Mouse (Mus musculus): ENCODE data around the gene Lage3. TPM values are rescaled to one million over a fixed set of nuclear protein-coding genes. Genes with fewer than 3 reads are reported as not detected.

The Lage3 gene
- 16.9 TPM for polyA plus RNA-seq (2017; shearing (Covaris generic))

DNA sequence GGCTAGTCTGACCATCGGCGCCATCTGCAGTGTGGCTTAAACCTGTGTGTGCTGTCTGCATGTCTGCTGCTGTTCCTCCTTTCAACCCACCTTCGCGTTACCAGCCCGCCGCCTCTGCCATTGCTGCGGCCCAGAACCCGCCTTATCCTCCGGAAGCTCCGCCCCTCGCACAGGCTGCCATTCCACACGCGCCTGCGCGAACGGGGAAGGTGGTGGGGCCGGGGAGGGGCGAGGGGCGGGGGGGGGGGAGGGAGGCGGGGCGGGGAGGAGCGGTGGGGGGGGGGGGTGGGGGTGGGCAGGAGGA is at the start of gene Lage3:
Gene Lage3, minus strand, starts transcription at position 152 of the 304 bp plus-strand sequence.

DNA sequence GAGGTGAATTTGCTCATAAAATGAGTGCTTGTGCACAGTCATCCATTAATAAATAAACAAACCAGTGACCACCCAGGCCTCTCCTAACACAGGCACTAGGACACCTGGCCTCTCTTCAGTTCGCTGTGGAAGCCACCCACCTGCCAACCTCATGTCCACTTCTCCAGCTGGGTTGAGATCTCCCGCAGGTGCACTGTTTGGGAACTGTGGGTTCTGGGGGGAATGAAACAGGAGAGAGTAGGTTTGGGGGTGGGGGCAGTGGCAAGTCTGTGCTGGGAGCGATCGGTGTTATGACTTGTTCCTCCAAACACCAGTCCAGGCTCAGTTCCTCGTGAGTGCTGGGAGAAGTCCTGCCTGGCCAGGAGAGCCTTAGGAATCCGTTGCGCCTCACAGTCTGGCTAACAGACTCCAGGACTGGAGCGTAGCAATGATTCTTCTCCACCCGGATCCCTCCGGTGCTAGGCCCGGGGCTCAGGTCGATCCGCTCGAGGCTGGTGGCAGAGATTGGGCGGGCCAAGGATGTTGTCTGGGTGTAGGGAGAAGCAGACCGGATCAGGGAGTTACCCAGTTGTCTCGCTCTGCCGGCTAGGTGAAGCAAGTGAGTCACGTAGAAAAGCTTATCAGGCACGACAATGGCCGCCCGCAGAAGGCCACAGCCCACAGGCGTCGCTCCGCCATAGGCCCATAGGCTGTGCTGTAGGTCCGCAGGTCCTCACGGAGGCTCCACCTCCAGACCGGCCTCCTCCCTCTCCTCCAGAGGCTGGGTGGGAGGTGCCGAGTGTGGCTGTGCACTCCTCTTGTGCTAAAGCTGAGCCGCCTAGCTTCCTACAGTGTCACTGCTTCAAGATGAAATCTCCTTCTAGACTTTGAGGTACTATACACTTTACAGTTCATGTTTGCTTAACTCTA is 39.4 kb upstream of the Lage3 start, which contains the start of the genes Fam3a and Ikbkg:
Gene Fam3a, minus strand, starts transcription at position 738 of the 909 bp plus-strand sequence.
Gene Ikbkg, plus strand, starts transcription at position 756 of the 909 bp plus-strand sequence.

DNA sequence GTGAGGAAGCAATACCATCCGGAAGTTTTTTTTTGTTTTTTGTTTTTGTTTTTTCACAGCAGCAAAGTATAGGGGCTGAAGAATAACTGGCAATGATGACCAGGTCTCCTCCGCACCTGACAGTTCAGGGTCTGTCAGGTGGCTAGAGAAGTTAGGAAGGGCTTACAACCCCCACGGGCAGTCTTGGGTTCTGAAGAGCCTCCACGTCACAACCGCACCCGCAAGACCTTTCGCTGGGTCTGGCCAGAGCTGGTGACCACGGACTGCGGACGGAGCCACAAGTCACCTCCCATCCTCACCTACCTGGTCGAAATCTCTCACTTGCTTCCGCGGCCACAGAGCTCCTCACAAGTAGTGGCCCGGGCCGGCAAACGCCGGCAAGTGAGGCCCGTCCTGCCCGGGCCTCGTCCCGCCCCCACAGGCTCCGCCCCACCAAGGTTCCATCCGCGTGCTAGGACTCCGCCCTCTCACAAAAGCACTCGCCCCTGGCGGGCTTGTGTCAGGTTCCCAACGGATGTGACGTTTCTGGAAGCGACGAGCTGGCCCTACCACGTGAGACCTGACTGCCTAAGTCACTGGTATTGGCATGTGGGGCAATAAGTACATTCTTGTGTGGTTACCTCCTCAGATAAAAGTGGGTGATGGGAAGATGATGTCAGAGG is 19.6 kb upstream of the Lage3 start, which contains the start of the genes Ubl4a and Slc10a3:
Gene Ubl4a, minus strand, starts transcription at position 331 of the 662 bp plus-strand sequence.
Gene Slc10a3, minus strand, starts transcription at position 462 of the 662 bp plus-strand sequence.

DNA sequence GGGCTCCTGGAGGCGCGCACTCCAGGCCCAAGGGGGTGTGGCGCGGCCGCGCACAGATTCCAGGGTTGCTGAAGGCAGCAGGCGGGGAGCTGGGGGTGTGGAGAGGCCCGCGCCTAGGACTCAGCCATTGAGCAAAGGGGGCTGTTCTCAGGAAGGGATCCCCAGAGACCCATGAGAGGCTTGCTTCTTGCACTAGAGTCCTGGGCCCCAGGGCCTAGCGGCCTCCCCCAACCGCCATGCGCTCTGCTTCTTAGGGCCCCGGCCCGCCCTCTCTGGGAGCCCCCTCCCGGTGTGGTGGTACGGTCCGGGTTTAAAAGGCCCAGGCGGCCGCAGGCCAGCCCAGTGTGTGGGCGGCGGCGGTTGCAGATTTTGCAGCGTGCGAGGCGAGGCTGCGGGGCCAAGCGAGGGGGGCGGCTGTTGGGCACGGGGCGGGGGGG is 24.7 kb downstream of the Lage3 start, which contains the start of gene Plxna3:
Gene Plxna3, plus strand, starts transcription at position 342 of the 437 bp plus-strand sequence.

DNA sequence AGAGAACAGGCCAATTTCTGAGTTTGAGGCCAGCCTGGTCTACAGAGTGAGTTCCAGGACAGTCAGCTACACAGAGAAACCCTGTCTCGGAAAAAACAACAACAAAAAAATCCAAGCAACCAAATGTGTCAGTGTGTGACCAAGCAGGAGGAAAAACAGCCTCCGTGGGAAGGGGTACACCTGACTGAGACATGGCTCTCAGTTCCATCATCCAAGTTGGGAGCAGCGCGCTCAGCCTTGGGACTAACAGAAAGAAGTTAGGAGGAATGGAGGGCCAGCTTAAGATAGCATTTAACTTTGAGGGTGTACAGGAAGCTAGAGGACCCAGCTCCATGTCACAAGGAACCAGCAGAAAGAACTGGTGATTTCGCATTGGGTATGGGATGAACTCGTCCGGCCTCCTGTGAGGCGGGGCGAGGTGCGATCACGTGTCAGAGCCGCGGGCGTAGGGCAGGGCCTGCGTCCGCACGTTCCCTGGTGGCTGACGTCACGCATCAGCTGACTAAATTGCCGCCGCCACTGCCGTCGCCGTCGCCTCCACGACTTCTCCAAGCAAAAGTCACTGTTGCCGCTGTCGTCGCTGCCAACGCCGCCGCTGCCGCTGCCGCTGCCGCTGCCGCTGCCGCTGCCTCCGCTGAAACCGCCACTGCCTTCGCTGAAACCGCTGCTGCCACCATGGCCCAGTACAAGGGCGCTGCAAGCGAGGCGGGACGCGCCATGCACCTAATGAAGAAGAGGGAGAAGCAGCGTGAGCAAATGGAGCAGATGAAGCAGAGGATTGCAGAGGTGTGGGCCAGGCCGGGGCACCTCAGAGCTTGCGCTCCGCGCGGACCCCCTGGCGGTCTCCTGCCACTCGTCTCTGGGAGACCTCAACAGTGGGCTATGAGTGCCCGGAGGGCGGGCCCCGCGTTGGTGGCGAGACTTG is 40.6 kb downstream of the Lage3 start, which contains the start of gene Fam50a:
Gene Fam50a, plus strand, starts transcription at position 494 of the 925 bp plus-strand sequence.

DNA sequence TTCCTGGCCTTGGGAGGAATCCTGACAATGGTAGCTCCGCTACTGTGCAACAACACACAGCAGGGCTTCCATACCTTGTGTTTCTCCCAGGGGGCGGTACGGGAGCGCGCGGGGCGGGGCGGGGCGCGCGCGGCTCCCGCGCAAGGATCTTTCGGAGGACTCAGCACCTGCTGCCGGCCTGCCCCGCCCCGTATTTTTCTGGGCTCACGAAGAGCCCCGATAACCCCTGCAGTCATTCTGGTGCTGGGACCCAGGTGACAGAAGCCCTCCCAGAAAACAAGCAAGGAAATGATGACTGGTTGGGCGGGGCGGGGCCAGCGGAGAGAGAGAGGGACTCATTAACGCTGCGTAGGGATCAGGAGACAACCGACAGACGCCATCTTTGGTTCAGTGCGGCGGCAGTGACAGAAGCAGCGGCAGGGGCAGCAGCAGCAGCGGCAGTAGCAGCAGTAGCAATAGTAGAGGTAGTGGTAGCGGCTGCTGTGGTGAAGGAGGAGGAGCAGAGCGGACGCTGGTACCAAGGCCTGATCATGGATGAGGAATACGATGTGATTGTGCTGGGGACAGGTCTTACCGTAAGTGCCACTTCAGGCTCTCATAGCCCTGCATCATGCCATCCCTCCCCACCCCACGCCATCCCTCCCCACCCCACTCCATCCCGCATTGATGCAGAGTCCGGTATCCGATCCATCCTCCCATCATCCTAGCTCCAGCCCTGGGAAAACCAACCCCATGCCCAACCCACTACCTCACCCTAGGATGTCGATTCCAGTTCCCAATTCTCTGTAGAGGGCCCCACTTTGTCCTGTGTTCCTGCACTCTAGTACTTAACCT is 48.3 kb downstream of the Lage3 start, which contains the start of gene Gdi1:
Gene Gdi1, plus strand, starts transcription at position 132 of the 834 bp plus-strand sequence.

Other genes starting within 250 kb of the Lage3 start
- not detected for gene Opn1mw, start 226.2 kb downstream of the Lage3 start, polyA plus RNA-seq (2017; shearing (Covaris generic))
- 51.2 TPM for gene Mecp2, start 218.3 kb downstream of the Lage3 start, polyA plus RNA-seq (2017; shearing (Covaris generic))
- not detected for gene Tex28, start 185.8 kb downstream of the Lage3 start, polyA plus RNA-seq (2017; shearing (Covaris generic))
- gene Tktl1, start 176.4 kb downstream of the Lage3 start, polyA plus RNA-seq (2017; shearing (Covaris generic)), result 0.25 TPM
- 366 TPM for gene Flna, start 103.8 kb downstream of the Lage3 start, polyA plus RNA-seq (2017; shearing (Covaris generic))
- 154 TPM for gene Emd, start 98.9 kb downstream of the Lage3 start, polyA plus RNA-seq (2017; shearing (Covaris generic))
- 119 TPM for gene Rpl10, start 82.8 kb downstream of the Lage3 start, polyA plus RNA-seq (2017; shearing (Covaris generic))
- gene Taz, start 71.7 kb downstream of the Lage3 start, polyA plus RNA-seq (2017; shearing (Covaris generic)), result 104 TPM
- 18.4 TPM for gene Dnase1l1, start 71.3 kb downstream of the Lage3 start, polyA plus RNA-seq (2017; shearing (Covaris generic))
- gene Atp6ap1, start 56.5 kb downstream of the Lage3 start, polyA plus RNA-seq (2017; shearing (Covaris generic)), result 164 TPM
- gene Gdi1, start 48.6 kb downstream of the Lage3 start, polyA plus RNA-seq (2017; shearing (Covaris generic)), result 216 TPM
- 57.9 TPM for gene Fam50a, start 40.6 kb downstream of the Lage3 start, polyA plus RNA-seq (2017; shearing (Covaris generic))
- gene Plxna3, start 24.6 kb downstream of the Lage3 start, polyA plus RNA-seq (2017; shearing (Covaris generic)), result 3.4 TPM
- gene Ubl4a, start 19.6 kb upstream of the Lage3 start, polyA plus RNA-seq (2017; shearing (Covaris generic)), result 32.9 TPM
- 28.0 TPM for gene Slc10a3, start 19.7 kb upstream of the Lage3 start, polyA plus RNA-seq (2017; shearing (Covaris generic))
- 14.2 TPM for gene Fam3a, start 39.7 kb upstream of the Lage3 start, polyA plus RNA-seq (2017; shearing (Covaris generic))
- gene Ikbkg, start 39.7 kb upstream of the Lage3 start, polyA plus RNA-seq (2017; shearing (Covaris generic)), result 39.7 TPM
- 44.5 TPM for gene G6pdx, start 75.6 kb upstream of the Lage3 start, polyA plus RNA-seq (2017; shearing (Covaris generic))
- not detected for gene Gm6880, start 127.8 kb upstream of the Lage3 start, polyA plus RNA-seq (2017; shearing (Covaris generic))
- gene Olfr1326-ps1, start 221.3 kb upstream of the Lage3 start, polyA plus RNA-seq (2017; shearing (Covaris generic)), result not detected
- gene Olfr1325, start 239.1 kb upstream of the Lage3 start, polyA plus RNA-seq (2017; shearing (Covaris generic)), result not detected